Mouse (Mus musculus): Measurements from ENCODE around the gene Ctu1.
"Not testable (repeated sequence)": the region's sequence is repeated elsewhere in the genome, so short reads cannot be mapped to it uniquely, and the experiment has no call there.

The Ctu1 gene

GRCm38 (mm10) chr7:43680960-43681359 lies 9.1 kb downstream of the Ctu1 start:
- ATAC-seq (ENCODE audit: low TSS enrichment) = peak; percentile 82

DNA sequence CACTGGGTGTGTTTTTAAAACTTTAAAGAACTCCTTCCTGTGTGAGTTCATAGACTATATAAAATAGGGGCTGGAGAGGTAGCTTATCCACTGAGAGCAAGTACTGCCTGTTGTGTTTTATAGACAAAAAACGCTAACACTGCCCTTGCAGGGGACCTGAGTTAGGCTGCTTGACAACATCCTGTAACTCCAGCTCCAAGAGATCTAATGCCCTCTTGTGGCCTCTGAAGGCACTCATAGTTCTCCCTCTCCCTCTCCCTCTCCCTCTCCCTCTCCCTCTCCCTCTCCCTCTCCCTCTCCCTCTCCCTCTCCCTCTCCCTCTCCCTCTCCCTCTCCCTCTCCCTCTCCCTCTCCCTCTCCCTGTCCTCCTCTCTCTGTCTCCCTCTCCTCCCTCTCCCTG lies 10.7 kb downstream of the Ctu1 start:
- ATAC-seq (ENCODE audit: low TSS enrichment) = not testable (repeated sequence)

DNA sequence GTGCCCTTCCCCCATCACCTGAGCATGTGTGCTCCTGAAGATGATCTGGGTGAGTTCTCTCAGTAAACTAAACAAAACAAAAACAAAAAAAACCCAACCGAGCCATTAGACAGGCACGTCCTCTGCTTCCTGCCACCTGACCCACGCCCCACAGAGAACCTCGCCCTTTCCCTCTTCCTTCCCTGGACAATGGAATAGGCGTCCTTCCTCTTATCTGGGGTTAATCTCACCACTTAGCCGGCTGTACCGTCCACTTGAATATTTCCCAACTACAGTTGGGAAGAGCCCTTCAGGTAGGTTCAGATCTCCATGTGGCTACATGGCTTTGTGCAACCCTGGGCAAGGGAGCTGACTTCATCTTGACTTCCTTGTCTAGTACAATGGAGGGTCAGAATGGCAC lies 13.3 kb downstream of the Ctu1 start:
- ATAC-seq (ENCODE audit: low TSS enrichment) = no peak

GRCm38 (mm10) chr7:43690118-43690517 lies 18.3 kb downstream of the Ctu1 start, which contains the start of gene Klk14:
Gene Klk14, plus strand, starts transcription at chr7:43690418.
- no peak for ATAC-seq (ENCODE audit: low TSS enrichment)

DNA sequence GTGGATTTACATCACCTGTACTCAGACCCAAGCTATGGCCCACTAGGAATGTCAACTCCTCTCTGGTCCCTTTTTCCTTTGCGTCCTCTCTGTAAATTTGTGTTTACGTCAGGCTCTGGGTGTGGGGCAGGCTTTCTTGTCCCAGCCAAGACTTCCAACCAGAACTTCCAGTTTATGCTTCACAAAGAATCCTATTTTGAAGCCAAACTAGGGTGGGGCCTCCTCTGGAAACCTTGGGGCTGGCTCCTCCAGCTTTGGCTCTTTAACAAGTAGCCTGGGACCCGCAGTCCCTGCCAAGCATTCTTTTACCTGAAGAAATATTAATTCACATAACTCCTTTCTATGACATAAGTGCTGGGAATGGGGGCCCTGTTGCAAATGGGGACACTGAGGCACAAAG lies 38.2 kb downstream of the Ctu1 start:
- no peak for ATAC-seq (ENCODE audit: low TSS enrichment)

- no peak for ATAC-seq (ENCODE audit: low TSS enrichment)
Measured at GRCm38 (mm10) chr7:43712267-43712666, 40.5 kb downstream of the Ctu1 start, which contains the start of gene Klk13. Gene Klk13, plus strand, starts transcription at chr7:43712567.

- no peak for ATAC-seq (ENCODE audit: low TSS enrichment)
Measured at GRCm38 (mm10) chr7:43712917-43713316, 41.1 kb downstream of the Ctu1 start.

GRCm38 (mm10) chr7:43713741-43714351 lies 42.0 kb downstream of the Ctu1 start:
- no peak for ATAC-seq (ENCODE audit: low TSS enrichment)

Measured in frontal cortex, adult (tissue).